ENCODE assay signal across 9 mouse cellular contexts in genomic region chr14:100009790-100010382, GRCm38 (mm10).
DNase-seq lines count a peak whose midpoint lies in the region.
"Had no signal": no experiment of that assay in that cellular context is flagged by ENCODE, and none has a peak within 500 bp of the region (broad histone marks: within the 10 kb centered on the region; RNA-seq: fewer than 3 reads in every experiment).

No protein-coding gene starts in this region.

- no peaks in the 10 kb centered on the region for H3K36me3 ChIP-seq in heart, embryonic 10.5 days
- H3K36me3 ChIP-seq: limb, embryonic 12.5 days had no signal

- 56% methylated on average over 4 of the region's 4 CpGs for WGBS in heart, embryonic 10.5 days
- WGBS in large intestine, adult 2 months, result 41% methylated on average over 4 of the region's 4 CpGs

- H3K4me3 ChIP-seq in heart, embryonic 10.5 days, result no peak overlapping the region
- H3K4me3 ChIP-seq: limb, embryonic 12.5 days had no signal

- no peaks in the 10 kb centered on the region for H3K27me3 ChIP-seq in heart, embryonic 10.5 days (ENCODE audit: insufficient read depth, poor library complexity, severe bottlenecking)
- H3K27me3 ChIP-seq: limb, embryonic 12.5 days had no signal

- DNase-seq in heart, adult 8-10 months (ENCODE audit: low spot score), result peak; percentile 57
- DNase-seq in heart, embryonic 10.5 days (ENCODE audit: low spot score), result no peak
- DNase-seq in Muller cell, postnatal 12 days (ENCODE audit: inconsistent ontology term), result peak; percentile 25
- peak; percentile 72 to 85 for DNase-seq in cerebellum, postnatal 10 days
- DNase-seq in heart, adult 9 months (ENCODE audit: low spot score in 2 of 2), result peak; percentile 7 to 36
- DNase-seq in large intestine, adult 2 months (ENCODE audit: low read depth, low spot score), result peak; percentile 25
- peak; percentile 56 for DNase-seq in lung, postnatal 14 days
- peak; percentile 12 for DNase-seq in thymus, postnatal 14 days

- no peak overlapping the region for H3K27ac ChIP-seq in heart, embryonic 10.5 days
- H3K27ac ChIP-seq: limb, embryonic 12.5 days had no signal

- no peaks in the 10 kb centered on the region for H3K9me3 ChIP-seq in heart, embryonic 10.5 days
- H3K9me3 ChIP-seq: limb, embryonic 12.5 days had no signal

- H3K4me1 ChIP-seq in heart, embryonic 10.5 days, result no peaks in the 10 kb centered on the region
